8 mouse cellular contexts compared by ENCODE assay signal in the genomic region with DNA sequence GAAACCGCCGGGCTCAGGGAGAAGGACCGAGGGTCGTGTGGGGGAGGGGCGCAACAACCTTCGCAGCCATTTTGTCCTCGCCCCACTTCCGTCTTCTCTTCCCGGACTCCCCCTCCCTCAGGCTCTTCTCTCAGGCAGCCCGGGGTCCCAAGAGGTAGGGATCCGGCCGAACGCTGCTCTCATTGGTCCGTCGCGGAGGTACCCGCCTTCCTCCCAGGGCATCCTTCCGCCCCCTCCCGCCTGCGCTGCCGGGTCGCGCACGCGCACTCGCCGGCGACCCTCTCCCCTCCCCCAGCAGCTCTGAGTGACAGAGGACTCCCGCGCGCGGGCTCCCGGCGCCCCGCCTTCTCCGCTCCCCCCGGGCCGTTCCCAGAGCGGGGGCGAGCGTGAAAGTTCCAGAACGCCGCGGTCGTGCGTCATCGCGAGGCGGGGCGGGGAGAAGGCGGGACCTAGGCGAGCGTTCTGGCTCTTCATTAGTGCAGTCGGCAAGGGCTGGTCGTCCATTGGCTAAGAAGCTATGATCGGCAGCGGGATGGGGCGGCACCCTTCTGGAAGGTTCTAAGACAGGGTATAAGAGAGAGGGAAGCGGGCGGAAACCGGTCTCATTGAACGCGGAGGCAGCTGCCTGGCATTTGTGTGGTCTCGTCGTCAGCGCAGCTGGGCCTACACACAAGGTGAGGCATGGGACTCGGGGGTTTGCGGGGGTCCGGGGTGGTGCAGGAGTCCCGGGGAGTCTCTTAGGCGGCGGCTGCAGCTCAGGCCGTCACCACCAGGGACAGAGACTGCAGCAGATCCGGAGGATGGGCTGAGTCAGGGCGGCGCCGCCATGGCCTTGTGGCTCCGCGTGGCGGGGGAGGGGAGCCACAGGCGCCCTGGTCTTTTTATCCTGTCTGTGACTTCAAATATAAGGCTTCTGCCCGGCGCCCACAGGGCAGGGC. TPM values are rescaled to one million over a fixed set of nuclear protein-coding genes. Genes with fewer than 3 reads are reported as not detected.
A peak's percentile ranks its signal among the peaks of the same experiment; 100 is the strongest.
DNase-seq lines count a peak whose midpoint lies in the region; ATAC-seq lines count a peak whose summit lies in the region.

A gene (plus strand): TSS at position 310 of the 938 bp plus-strand sequence.

- H3K4me1 ChIP-seq in forebrain, embryonic 14.5 days (ENCODE audit: control insufficient read depth, insufficient read depth, low read length) = peaks cover 11% of the 10 kb centered on the region
- H3K4me1 ChIP-seq in neural tube, embryonic 15.5 days = peaks cover 33% of the 10 kb centered on the region

- peak; percentile 99 for DNase-seq in ES-CJ7 (ENCODE audit: low read depth, low spot score)
- DNase-seq in cerebellum, adult 11 months = peak; percentile 100
- DNase-seq in forebrain, embryonic 14.5 days (ENCODE audit: low spot score) = peak; percentile 99
- DNase-seq in heart, postnatal 14 days = peak; percentile 100
- DNase-seq in layer of hippocampus, adult 11-12 months (ENCODE audit: low spot score) = peak; percentile 100
- DNase-seq in lung, adult 18-20 months = peak; percentile 100
- DNase-seq in testis, postnatal 14 days (ENCODE audit: low spot score) = peak; percentile 100

- peak; percentile 97 for ATAC-seq in forebrain, embryonic 14.5 days
- peak; percentile 96 for ATAC-seq in neural tube, embryonic 15.5 days (ENCODE audit: low FRiP score)

- intact Hi-C loops in heart, postnatal 14 days (cut with DNase I) = no loop called here

- WGBS in forebrain, embryonic 14.5 days = under 1% methylated on average over 73 of the region's 83 CpGs
- WGBS in neural tube, embryonic 15.5 days = 1% methylated on average over 75 of the region's 83 CpGs

- peak within 1 kb of the TSS; percentile 99 for H3K9ac ChIP-seq in forebrain, embryonic 14.5 days (ENCODE audit: low read length)
- peak within 1 kb of the TSS; percentile 79 for H3K9ac ChIP-seq in neural tube, embryonic 15.5 days (replicated peaks)

- H3K4me3 ChIP-seq in forebrain, embryonic 14.5 days (ENCODE audit: low read depth, low read length) = peak within 1 kb of the TSS; percentile 98
- peak within 1 kb of the TSS; percentile 64 for H3K4me3 ChIP-seq in neural tube, embryonic 15.5 days (replicated peaks)

- H3K27me3 ChIP-seq in forebrain, embryonic 14.5 days (replicated peaks; ENCODE audit: control insufficient read depth, insufficient read depth, low read length) = no peaks in the 10 kb centered on the region
- no peaks in the 10 kb centered on the region for H3K27me3 ChIP-seq in neural tube, embryonic 15.5 days (replicated peaks)

- peaks cover 31% of the 10 kb centered on the region for H3K36me3 ChIP-seq in forebrain, embryonic 14.5 days (ENCODE audit: control insufficient read depth, insufficient read depth, low read length)
- H3K36me3 ChIP-seq in neural tube, embryonic 15.5 days = peaks cover 21% of the 10 kb centered on the region

- peak within 1 kb of the TSS; percentile 84 for H3K4me2 ChIP-seq in forebrain, embryonic 14.5 days (ENCODE audit: low read length)
- H3K4me2 ChIP-seq in neural tube, embryonic 15.5 days = peak within 1 kb of the TSS; percentile 72

- H3K9me3 ChIP-seq in forebrain, embryonic 14.5 days (replicated peaks; ENCODE audit: control insufficient read depth, low read length) = no peaks in the 10 kb centered on the region
- no peaks in the 10 kb centered on the region for H3K9me3 ChIP-seq in neural tube, embryonic 15.5 days (replicated peaks)

- peak within 1 kb of the TSS; percentile 99 for H3K27ac ChIP-seq in forebrain, embryonic 14.5 days (ENCODE audit: low read depth, low read length)
- H3K27ac ChIP-seq in neural tube, embryonic 15.5 days (replicated peaks) = peak within 1 kb of the TSS; percentile 99

RNA-seq across cellular contexts. Expression of the gene that starts here (rescaled TPM):
- polyA plus RNA-seq in forebrain, embryonic 14.5 days (2014; fragmentation: Nextera tagmentation; extraction: Ambion mirVana) = 3,062 and 3,353 TPM in 2 replicates
- 1,000 to 10,000 TPM; 1,048 to 1,357 TPM for total RNA-seq in heart, postnatal 14 days (2021)
- 3,055 and 3,120 TPM in 2 replicates for polyA plus RNA-seq in neural tube, embryonic 15.5 days (2015; fragmentation: Nextera tagmentation; extraction: Ambion mirVana)

Comparison
In these comparisons a context has a peak if more than half of its experiments do, and no peak if none do; other contexts are left out.
1. Peak in every context shown above with its lines: DNase-seq, ATAC-seq, H3K4me3 ChIP-seq and H3K27ac ChIP-seq.